Mouse (Mus musculus) limb, embryonic 11.5 days (tissue): ENCODE measurements around the gene Eno3. TPM values are rescaled to one million over a fixed set of nuclear protein-coding genes. Genes with fewer than 3 reads are reported as not detected.

Experiments used
- ATAC-seq: fragments of 200-750 bp; cut with Nextera tagmentation; 2 replicates; pipeline ENCODE4 v1.8.0; 2017; ENCODE audit warnings: low read depth; ENCODE audit not compliant: insufficient number of reproducible peaks, low FRiP score, low TSS enrichment
- DNase-seq: peaks from one replicate; pipeline ENCODE4 v3.0.0-alpha.2; 2015; ENCODE audit warnings: low spot score
- H3K27ac ChIP-seq: fragments of 300-500 bp; sonication (generic); replicated peaks from 2 replicates; pipeline ENCODE4 v1.5.1; 2014; ENCODE audit warnings: low read depth, mild to moderate bottlenecking, low read length
- H3K27me3 ChIP-seq: fragments of 300-500 bp; sonication (generic); 2 replicates; pipeline ENCODE4 v1.6.1; 2014; ENCODE audit warnings: mild to moderate bottlenecking, low read length, mixed read lengths; ENCODE audit not compliant: control insufficient read depth, insufficient read depth
- H3K36me3 ChIP-seq: fragments of 300-500 bp; sonication (generic); 2 replicates; pipeline ENCODE4 v1.6.1; 2014; ENCODE audit warnings: mild to moderate bottlenecking, low read length, moderate library complexity, mixed read lengths; ENCODE audit not compliant: control insufficient read depth, insufficient read depth
- H3K4me1 ChIP-seq: fragments of 300-500 bp; sonication (generic); 2 replicates; pipeline ENCODE4 v1.6.1; 2014; ENCODE audit warnings: low read length, mixed read lengths; ENCODE audit not compliant: control insufficient read depth, insufficient read depth
- H3K4me2 ChIP-seq: fragments of 300-500 bp; sonication (generic); 2 replicates; pipeline ENCODE4 v1.6.1; 2014; ENCODE audit warnings: low read depth, mild to moderate bottlenecking, moderate library complexity; ENCODE audit not compliant: severe bottlenecking
- H3K4me3 ChIP-seq: fragments of 300-500 bp; sonication (generic); 2 replicates; pipeline ENCODE4 v1.5.1; 2014; ENCODE audit warnings: low read depth, low read length
- H3K9ac ChIP-seq: fragments of 300-500 bp; sonication (generic); 2 replicates; pipeline ENCODE4 v1.6.1; 2014; ENCODE audit warnings: mild to moderate bottlenecking, low read length
- H3K9me3 ChIP-seq: fragments of 300-500 bp; sonication (generic); 2 replicates; pipeline ENCODE4 v1.6.1; 2016; ENCODE audit warnings: low read length; ENCODE audit not compliant: control insufficient read depth
- WGBS: fragments of 180-500 bp; shearing (Covaris S2); extraction: QIAGEN DNeasy Blood & Tissue Kit; methylation state at CpG from one replicate; pipeline ENCODE4 v1.1.7; 2014; 5-methylcytosine and 5-hydroxymethylcytosine counted together
- polyA plus RNA-seq: library from polyadenylated mRNA; unstranded; fragments of >200 nt; fragmentation: Nextera tagmentation; extraction: Ambion mirVana; gene quantifications from 2 replicates; pipeline ENCODE4 v1.2.1, GENCODE M21; 2014

Eno3 gene
- polyA plus RNA-seq: 49.4 and 53.3 TPM in 2 replicates

GRCm38 (mm10) chr11:70656964-70657363 is at the start of gene Eno3:
Eno3 (plus strand) TSS chr11:70657202.
- DNase-seq (no peak), ATAC-seq (0 out of 2 replicates have a peak, but pooled peaks have one; percentile 18)
- peaks cover 27% of the 10 kb centered on the region for H3K4me1 ChIP-seq
- H3K9me3 ChIP-seq: no peaks in the 10 kb centered on the region
- H3K4me3 ChIP-seq: peak within 1 kb of the TSS; percentile 100
- peak within 1 kb of the TSS; percentile 96 for H3K4me2 ChIP-seq
- H3K9ac ChIP-seq: peak within 1 kb of the TSS; percentile 98
- peaks cover 6% of the 10 kb centered on the region for H3K36me3 ChIP-seq
- no peaks in the 10 kb centered on the region for H3K27me3 ChIP-seq
- WGBS: 2% methylated on average over 3 of the region's 3 CpGs
- H3K27ac ChIP-seq: peak within 1 kb of the TSS; percentile 97

DNA sequence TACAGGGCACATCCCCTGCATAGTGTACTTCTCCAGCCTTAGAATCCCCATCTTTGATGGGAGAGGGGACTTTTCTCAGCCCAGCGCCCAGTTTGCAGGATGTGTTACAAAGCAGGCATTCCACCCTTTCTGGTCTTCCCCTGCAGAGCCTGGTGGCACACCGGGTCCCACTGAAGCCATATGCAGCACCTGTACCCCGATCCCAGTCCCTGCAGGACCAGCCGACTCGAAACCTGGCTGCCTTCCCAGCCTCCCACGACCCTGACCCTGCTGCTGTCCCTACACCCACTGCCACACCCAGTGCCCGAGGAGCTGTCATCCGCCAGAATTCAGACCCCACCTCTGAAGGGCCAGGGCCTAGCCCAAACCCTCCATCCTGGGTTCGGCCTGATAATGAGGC is 49.4 kb upstream of the Eno3 start:
- no peak overlapping the region for H3K4me2 ChIP-seq
- H3K4me3 ChIP-seq: no peak overlapping the region
- peaks cover 30% of the 10 kb centered on the region for H3K36me3 ChIP-seq
- 92% methylated on average over 9 of the region's 9 CpGs for WGBS
- no peaks in the 10 kb centered on the region for H3K4me1 ChIP-seq
- DNase-seq: no peak
- H3K27ac ChIP-seq: no peak overlapping the region
- ATAC-seq: no peak
- no peak overlapping the region for H3K9ac ChIP-seq
- H3K9me3 ChIP-seq: no peaks in the 10 kb centered on the region
- no peaks in the 10 kb centered on the region for H3K27me3 ChIP-seq

DNA sequence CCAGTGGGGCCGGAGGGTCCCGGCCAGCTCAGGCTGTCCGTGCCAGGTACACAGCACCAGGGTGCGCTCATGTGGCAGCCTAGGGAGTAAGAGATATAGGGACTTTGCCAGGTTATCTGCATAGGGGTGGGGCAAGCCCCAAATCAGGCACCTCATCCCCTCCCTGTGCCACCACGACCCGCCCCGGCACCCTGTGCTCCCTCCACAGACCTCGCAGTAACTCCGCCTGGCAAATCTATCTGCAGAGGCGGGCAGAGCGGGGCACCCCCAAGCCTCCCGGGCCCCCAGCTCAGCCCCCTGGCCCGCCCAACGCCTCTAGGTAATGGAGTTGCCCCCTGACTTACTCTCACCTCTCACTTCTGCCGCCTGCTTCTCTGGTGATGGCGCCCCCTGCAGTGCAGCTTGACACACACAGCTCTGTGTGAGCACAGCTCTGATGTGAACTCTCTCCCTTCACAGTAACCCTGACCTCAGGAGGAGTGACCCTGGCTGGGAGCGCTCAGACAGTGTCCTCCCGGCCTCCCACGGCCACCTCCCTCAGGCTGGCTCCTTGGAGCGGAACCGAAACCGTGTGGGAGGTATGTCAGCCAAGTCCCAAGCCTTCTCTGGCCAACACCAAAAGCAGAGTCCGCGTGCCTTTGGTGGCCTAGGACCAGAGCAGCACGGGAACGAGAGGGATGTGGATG is 48.5 kb upstream of the Eno3 start:
- no peaks in the 10 kb centered on the region for H3K9me3 ChIP-seq
- no peaks in the 10 kb centered on the region for H3K27me3 ChIP-seq
- no peaks in the 10 kb centered on the region for H3K4me1 ChIP-seq
- DNase-seq: no peak
- peaks cover 31% of the 10 kb centered on the region for H3K36me3 ChIP-seq
- WGBS: 87% methylated on average over 26 of the region's 26 CpGs
- H3K4me2 ChIP-seq: no peak overlapping the region
- H3K4me3 ChIP-seq: no peak overlapping the region
- H3K9ac ChIP-seq: no peak overlapping the region
- no peak overlapping the region for H3K27ac ChIP-seq
- peak; percentile 22; the same call in 1 of the 2 replicates for ATAC-seq

GRCm38 (mm10) chr11:70610752-70611151 is 46.2 kb upstream of the Eno3 start:
- Histone ChIP-seq H3K27ac (no peak overlapping the region), H3K4me1 (peaks cover 9% of the 10 kb centered on the region), H3K36me3 (peaks cover 28% of the 10 kb centered on the region), H3K4me2 (no peak overlapping the region), H3K27me3 (0 out of 2 replicates have a peak, but pooled peaks cover 1% of the 10 kb centered on the region), H3K9me3 (no peaks in the 10 kb centered on the region), H3K4me3 (no peak overlapping the region), H3K9ac (no peak overlapping the region)
- 91% methylated on average over 4 of the region's 4 CpGs for WGBS
- no peak for DNase-seq
- no peak for ATAC-seq

DNA sequence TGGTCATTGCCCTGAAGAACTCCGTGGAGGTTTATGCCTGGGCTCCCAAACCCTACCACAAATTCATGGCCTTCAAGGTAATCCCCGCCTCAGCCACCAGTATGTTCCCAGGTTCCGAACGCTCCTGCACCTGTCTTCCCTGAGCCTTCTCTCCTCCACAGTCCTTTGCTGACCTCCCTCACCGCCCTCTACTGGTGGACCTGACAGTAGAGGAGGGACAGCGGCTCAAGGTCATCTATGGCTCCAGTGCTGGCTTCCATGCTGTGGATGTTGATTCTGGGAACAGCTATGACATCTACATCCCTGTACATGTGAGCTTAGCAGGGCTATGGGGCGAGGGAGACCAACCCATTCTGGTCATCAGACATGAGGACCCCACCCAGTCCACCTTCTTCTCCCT is 44.5 kb upstream of the Eno3 start:
- H3K9me3 ChIP-seq: no peaks in the 10 kb centered on the region
- no peak overlapping the region for H3K27ac ChIP-seq
- H3K9ac ChIP-seq: no peak overlapping the region
- DNase-seq: no peak
- H3K4me2 ChIP-seq: no peak overlapping the region
- H3K4me1 ChIP-seq: peaks cover 9% of the 10 kb centered on the region
- no peak overlapping the region for H3K4me3 ChIP-seq
- no peak for ATAC-seq
- H3K36me3 ChIP-seq: peaks cover 23% of the 10 kb centered on the region
- 0 out of 2 replicates have a peak, but pooled peaks cover 7% of the 10 kb centered on the region for H3K27me3 ChIP-seq
- 77% methylated on average over 7 of the region's 7 CpGs for WGBS

DNA sequence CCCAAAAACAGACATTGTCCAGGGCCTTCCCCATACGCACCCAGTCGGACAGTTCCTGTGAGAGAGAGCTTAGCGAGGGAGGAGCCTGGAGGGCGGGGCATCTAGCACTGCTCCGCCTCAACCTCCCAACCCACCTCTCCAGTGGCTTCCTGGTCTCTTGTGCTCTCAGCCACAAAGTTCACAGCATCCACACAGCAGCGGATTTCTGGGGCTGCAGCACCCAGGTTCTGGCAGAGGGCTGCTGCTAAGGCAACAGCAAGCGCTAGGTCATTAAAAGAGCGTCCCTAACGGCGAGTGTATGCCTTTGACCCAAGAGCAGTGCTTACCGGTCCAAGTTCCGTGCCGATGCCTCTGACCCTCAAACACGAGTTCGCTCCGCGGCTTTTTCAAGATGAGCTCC is 41.9 kb upstream of the Eno3 start:
- Histone ChIP-seq H3K4me3 (peak overlapping the region; percentile 25), H3K27me3 (0 out of 2 replicates have a peak, but pooled peaks cover 7% of the 10 kb centered on the region), H3K4me1 (peaks cover 9% of the 10 kb centered on the region), H3K9ac (peak overlapping the region; percentile 37; the same call in 1 of the 2 replicates), H3K4me2 (peak overlapping the region; percentile 70), H3K36me3 (peaks cover 10% of the 10 kb centered on the region), H3K9me3 (no peaks in the 10 kb centered on the region), H3K27ac (no peak overlapping the region)
- ATAC-seq (peak; percentile 65; the same call in 1 of the 2 replicates), DNase-seq (peak; percentile 66)
- 1% methylated on average over 17 of the region's 17 CpGs for WGBS

DNA sequence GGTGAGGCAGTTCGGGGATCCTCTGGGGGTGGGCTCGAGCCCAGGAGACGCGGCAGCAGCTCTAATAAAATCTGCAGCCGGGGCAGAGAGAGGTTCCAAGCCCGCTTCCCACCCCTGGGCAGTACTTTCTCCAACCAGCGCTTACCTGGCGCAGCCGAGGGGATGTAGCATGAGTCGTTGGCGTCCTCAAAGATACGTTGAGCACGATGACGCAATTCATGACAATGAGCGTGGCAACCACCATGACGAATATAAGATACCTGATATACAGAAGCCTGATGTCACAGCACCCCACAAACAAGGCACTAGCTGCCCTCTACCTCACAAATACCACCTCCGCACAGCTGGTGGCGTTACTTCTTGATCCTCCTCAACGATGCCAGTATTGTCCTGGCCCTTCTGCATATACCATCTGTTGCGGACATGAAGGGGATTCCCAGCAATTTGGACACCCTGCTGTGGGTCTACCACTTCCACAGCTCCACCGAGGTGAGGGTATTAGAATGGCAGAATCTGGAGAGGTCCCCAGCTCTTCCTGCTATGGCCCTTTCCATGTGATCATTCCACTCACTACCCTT is 41.4 kb upstream of the Eno3 start, which contains the start of gene 4930544D05Rik:
4930544D05Rik (plus strand) TSS at position 333 of the 578 bp plus-strand sequence.
- peak within 1 kb of the TSS; percentile 70 for H3K4me2 ChIP-seq
- 13% methylated on average over 21 of the region's 21 CpGs for WGBS
- H3K27me3 ChIP-seq: 0 out of 2 replicates have a peak, but pooled peaks cover 7% of the 10 kb centered on the region
- ATAC-seq (no peak), DNase-seq (no peak)
- no peak within 1 kb of the TSS for H3K27ac ChIP-seq
- peaks cover 6% of the 10 kb centered on the region for H3K36me3 ChIP-seq
- no peaks in the 10 kb centered on the region for H3K9me3 ChIP-seq
- H3K9ac ChIP-seq: peak within 1 kb of the TSS; percentile 40; the same call in 1 of the 2 replicates
- peak within 1 kb of the TSS; percentile 25 for H3K4me3 ChIP-seq
- H3K4me1 ChIP-seq: peaks cover 9% of the 10 kb centered on the region

GRCm38 (mm10) chr11:70619101-70619500 is 37.9 kb upstream of the Eno3 start, which contains the start of gene Chrne:
Chrne (minus strand) TSS chr11:70619216.
- no peak within 1 kb of the TSS; the same call in 1 of the 2 replicates for H3K4me3 ChIP-seq
- H3K36me3 ChIP-seq: no peaks in the 10 kb centered on the region
- H3K27ac ChIP-seq: no peak within 1 kb of the TSS
- 0 out of 2 replicates have a peak, but pooled peaks cover 7% of the 10 kb centered on the region for H3K27me3 ChIP-seq
- ATAC-seq (no peak), DNase-seq (no peak)
- peaks cover 9% of the 10 kb centered on the region for H3K4me1 ChIP-seq
- H3K9me3 ChIP-seq: no peaks in the 10 kb centered on the region
- H3K9ac ChIP-seq: no peak within 1 kb of the TSS
- 37% methylated on average over 1 of the region's 1 CpGs for WGBS
- no peak within 1 kb of the TSS for H3K4me2 ChIP-seq
